In the genomic region with DNA sequence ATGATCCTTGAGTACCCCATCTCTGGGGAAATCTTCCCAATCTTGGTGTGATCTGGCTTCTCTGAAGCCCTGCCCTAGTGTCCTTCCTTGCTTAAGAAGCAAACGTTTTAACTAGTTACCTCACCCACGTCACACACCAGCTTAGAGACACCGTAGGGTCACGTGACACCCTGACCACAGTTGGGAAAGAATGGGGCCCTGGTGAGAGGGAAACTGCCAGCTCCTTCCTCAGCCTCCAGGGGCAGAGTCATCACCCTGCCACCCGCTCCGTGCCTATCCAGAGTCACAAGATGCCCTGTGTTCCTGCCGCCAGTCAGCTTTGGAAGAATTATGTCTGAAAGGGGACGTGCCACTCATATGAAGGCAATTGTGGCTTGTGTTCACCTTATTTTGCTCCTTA, we compare ENCODE assay signal across 1 mouse cellular context.
TF ChIP-seq lines count a peak whose summit lies in the region.

No protein-coding gene starts in this region.

TF ChIP-seq in MEL, 35 proteins besides CTCF, POLR2A, EP300 and RAD21:
- peak; percentile 26; the same call in 1 of the 2 replicates for TF ChIP-seq USF1 (IDR thresholded peaks at IDR 0.05; ENCODE audit: low read depth, low read length)
- no peak for TF ChIP-seq GATA1 (IDR thresholded peaks at IDR 0.05; ENCODE audit: low read depth, low read length)
